Mouse (Mus musculus) forelimb bud, embryonic 11.5 days (tissue): ENCODE results near the gene Otud5.
"Not testable (repeated sequence)": the region's sequence is repeated elsewhere in the genome, so short reads cannot be mapped to it uniquely, and the experiment has no call there.

Experiments used
- DNase-seq: peaks from one replicate; pipeline ENCODE4 v3.0.0-alpha.2; 2012; ENCODE audit warnings: low read depth, low spot score

The Otud5 gene

GRCm38 (mm10) chrX:7841163-7842162 is at the start of gene Otud5:
Gene Otud5, plus strand, starts transcription at chrX:7841364.
- peak; percentile 93 for DNase-seq

GRCm38 (mm10) chrX:7793361-7793760 is 47.8 kb upstream of the Otud5 start:
- DNase-seq: peak; percentile 11

GRCm38 (mm10) chrX:7795016-7795415 is 46.1 kb upstream of the Otud5 start:
- peak; percentile 56 for DNase-seq

GRCm38 (mm10) chrX:7797327-7797726 is 43.8 kb upstream of the Otud5 start:
- no peak for DNase-seq

DNA sequence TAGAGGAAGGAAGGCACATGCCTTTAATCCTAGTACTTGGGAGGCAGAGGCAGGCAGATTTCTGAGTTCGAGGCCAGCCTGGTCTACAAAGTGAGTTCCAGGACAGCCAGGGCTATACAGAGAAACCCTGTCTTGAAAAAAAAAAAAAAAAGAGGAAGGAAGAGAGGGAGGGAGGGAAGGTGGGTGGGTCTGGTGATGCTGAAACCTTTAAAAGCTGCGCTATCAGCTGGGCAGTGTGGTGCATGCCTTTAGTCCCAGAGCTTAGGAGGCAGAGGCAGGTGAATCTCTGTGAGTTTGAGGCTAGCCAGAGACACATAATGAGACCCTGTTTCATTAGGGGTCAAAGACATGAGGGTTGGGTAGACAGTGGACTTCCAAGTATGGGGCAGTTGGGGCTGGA is 39.0 kb upstream of the Otud5 start:
- not testable (repeated sequence) for DNase-seq

DNA sequence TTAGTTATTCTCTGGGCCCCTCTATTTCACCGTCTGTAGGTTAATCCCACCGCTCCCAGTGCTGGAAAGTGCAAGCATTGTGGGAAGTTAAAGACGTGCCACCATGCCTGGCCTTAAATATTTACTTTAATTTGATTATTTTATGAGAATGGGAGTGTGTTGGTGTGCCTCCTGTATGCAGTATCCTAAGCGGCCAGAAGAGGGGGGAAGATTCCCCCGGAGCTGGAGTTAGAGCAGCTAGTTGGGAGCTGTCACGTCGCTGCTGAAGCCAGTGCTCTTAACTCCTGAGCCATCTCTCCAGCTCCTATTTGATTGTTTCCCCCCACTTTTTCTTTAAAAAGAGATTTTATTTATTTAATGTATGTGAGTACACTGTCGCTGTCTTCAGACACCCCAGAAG is 26.1 kb upstream of the Otud5 start:
- not testable (repeated sequence) for DNase-seq

- DNase-seq: peak; percentile 9
Observed at GRCm38 (mm10) chrX:7821865-7822779, 19.0 kb upstream of the Otud5 start, which contains the start of gene Kcnd1. Gene Kcnd1, plus strand, starts transcription at chrX:7822289.

DNA sequence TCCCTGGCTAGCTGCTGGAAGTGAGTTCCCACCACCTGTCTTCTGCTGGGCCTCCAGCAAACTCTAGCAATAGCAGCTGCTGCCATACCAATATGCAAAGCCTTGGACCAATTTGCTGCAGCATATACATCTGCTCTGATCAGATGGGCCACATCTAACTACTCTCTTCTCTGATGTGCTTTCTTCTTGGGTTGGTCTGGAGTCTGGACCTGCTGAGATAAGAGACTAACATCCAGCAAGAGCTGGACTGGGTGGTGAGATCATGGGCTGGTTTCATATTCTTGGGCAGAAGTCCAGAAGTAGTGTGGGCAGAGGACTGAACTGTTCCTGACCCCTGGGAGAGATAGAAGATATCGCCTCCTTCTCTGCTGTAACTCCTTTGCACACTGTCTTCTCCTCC is 4.0 kb upstream of the Otud5 start:
- DNase-seq: no peak

DNA sequence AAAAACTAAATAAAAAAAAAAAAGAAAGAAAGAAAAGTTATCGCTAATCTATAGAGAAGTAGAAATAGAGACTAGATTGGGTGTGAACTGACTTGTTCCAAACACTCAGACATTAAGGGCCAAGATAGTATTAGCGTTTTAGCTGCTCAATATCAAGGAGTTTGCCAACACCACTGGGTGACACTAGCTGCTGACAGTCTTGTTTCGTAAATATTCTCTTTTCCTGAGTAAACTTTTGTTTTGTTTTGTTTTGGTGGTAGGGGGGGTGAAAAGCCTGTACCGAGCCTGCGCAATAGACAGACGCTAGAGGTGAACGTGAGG is 362 bp upstream of the Otud5 start:
- no peak for DNase-seq

- no peak for DNase-seq
Observed at GRCm38 (mm10) chrX:7842318-7842717, 1.2 kb downstream of the Otud5 start.

DNA sequence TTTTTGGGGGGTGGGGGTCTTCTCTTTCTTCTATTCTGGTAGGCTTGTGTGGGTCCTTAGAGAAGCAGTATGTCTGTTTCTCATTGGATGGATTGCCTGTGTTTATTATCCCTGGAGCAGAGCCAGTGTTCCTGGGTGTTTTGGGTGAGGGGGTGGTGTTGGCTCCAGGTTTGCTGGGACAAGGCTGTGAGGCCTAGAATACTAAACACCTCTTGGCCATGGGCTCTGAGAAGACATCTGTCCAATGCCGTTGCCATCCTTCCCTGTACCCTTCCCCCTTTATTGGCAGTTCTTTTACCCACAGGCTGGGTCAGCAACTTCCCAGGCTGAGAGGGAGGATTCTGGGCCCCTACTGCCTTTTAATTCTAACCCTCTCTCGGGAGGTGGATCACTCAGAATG is 6.7 kb downstream of the Otud5 start:
- DNase-seq: no peak

- no peak for DNase-seq
Observed at GRCm38 (mm10) chrX:7854578-7854977, 13.4 kb downstream of the Otud5 start.

DNA sequence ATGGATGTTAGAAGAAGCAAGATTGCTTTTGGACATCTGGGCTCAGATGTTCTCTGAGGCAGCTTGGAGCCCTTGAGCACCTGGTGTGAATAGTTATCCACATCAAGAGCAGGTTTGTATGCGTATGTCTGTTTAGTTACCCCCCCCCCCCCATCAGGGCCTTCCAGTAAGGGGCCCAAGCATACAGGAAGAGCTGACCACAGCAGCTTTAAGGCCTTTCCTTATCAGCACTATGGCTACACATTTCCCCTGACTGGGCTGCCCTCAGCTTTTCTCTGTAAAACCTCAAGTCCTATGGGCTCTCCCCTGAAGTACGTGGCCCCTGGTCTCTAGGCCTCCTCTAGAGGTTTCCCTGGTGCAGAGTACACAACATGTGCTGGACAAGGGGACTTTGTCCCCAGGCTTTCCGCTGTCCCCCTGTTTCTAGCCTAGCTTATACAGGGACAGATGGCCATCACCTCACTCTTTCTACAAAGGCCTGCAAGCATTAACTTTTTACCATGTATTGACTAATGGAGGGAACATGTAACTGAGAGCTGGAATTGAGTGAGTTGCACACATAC is 18.1 kb downstream of the Otud5 start:
- DNase-seq: no peak

- DNase-seq: no peak
Observed at GRCm38 (mm10) chrX:7863181-7863580, 22.0 kb downstream of the Otud5 start.

- DNase-seq: no peak
Observed at GRCm38 (mm10) chrX:7864551-7864950, 23.4 kb downstream of the Otud5 start.

DNA sequence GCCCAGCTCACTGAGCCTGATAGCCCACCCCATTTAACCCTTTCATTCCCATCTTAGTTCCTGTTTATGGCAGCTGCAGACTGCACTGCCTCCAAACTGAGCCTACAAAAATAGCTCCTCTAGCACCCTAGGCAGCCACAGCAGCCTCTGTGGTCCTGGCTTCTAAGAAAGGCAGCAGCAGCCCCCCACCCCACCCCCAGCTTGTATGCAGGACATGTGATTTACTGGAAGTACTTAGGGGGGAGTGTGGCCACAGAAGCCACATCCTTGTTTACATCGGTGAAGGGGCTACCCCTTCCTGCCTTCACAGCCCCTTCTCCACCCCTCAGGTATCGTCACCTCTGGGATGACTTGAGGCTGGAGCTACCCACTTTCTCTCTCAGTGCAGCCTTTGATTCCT is 24.2 kb downstream of the Otud5 start:
- no peak for DNase-seq

DNA sequence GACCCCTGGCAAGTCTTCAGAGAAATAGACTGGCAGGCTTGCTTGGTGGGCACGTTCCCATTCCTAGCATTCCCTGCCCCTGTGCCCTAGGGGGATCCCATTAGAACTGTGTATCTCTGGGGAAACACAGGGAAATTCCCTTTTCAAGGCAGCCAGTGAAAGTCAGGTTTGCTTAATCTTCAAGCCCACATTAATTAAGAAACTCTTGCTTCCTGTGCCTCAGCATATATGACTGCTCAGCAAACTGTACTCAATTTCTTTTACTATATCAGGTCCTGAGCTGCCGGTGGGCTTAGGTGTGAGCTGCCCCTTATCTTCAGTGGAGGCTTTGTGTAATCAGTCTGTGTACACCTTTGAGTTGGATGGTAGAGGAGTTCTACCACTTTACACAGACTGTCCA is 24.6 kb downstream of the Otud5 start:
- no peak for DNase-seq

DNA sequence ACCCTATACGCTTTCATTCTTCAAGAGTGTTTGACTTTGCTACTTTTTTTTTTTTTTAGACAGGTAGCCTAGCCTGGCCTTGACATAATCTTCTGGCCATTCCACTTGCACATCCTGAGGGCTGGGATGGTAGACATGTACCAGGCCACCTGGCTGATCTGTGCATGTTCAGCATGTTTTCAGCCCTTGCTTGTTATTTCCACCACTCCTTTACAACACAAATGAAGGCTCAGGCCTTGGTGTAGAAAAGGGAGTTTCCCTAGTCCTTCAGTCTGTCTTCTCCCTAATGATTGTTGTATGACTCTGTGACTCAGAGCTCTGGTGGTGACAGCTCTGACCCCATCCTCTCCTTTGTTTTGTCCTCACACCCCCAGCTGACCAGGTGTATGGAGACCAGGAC is 26.0 kb downstream of the Otud5 start:
- no peak for DNase-seq

DNA sequence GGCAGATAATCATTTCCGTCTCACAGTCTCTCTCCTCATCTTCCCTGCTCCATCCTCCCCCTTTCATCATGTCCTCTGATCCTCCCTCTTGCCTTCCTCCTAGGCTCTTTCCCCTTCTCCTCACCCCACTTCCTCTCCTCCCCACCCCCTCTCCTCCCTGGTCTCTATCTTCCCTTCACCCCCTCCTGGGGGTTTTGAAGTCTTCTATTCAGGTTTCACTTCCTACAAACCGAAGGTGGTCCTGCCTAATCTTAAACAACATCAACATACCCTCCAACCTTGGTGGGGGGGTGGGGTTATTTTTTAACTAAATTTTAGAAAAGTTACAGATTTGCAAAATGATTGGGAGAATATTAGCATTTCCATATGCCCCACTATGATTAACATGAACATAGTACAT is 27.3 kb downstream of the Otud5 start:
- no peak for DNase-seq

- no peak for DNase-seq
Observed at GRCm38 (mm10) chrX:7869826-7870225, 28.7 kb downstream of the Otud5 start.

GRCm38 (mm10) chrX:7878007-7878419 is 36.8 kb downstream of the Otud5 start, which contains the start of gene Pim2:
Gene Pim2, plus strand, starts transcription at chrX:7878262.
- DNase-seq: peak; percentile 77

DNA sequence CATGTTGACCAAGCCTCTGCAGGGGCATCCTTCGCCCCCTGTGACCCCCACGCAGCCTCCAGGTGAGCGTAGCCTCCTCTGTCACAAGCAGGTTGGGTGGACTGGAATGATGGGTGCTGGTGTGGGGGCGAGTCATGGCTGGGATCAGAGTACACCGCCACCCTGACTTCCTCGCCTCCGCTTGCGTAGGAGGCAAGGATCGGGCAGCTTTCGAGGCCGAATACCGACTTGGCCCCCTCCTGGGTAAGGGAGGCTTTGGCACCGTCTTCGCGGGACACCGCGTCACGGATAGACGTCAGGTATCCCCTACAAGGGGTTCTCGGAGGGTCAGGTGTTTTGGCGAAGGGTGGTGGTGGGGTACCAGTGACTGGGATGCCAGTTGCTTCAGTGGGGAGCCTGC is 37.3 kb downstream of the Otud5 start:
- DNase-seq: no peak
